Mouse (Mus musculus): ENCODE results near the gene Cideb. TPM values are rescaled to one million over a fixed set of nuclear protein-coding genes. Genes with fewer than 3 reads are reported as not detected.

The Cideb gene
- polyA plus RNA-seq, 1 experiment, result 0.05 TPM

DNA sequence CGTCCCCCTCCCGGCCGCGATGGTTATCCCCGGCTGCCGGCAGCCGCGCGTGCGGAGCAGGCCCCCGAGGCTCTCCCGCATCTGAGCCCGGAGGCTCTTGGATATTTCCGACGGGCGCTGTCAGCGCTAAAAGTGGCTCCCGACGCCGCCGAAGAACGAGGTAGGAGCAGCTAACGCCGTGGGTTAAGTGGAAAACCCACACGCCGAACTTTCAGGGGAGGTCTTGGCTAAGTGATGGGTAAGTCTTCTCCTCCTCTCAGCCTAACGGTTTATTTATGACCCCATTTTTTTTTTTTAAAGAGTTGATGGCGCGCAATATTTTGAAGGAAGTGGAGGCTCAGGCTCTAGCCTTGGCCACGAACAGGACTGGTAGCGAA, 12.4 kb downstream of the Cideb start:
- Histone ChIP-seq H3ac (ENCODE audit: control insufficient read depth, insufficient read length, low read depth) (peak overlapping the region; percentile 75), H3K4me3 (ENCODE audit: insufficient read depth, poor library complexity, severe bottlenecking) (peak overlapping the region; percentile 79), H3K79me3 (ENCODE audit: low read depth) (peaks cover 19% of the 10 kb centered on the region), H3K27me3 (ENCODE audit: control insufficient read depth, insufficient read depth, insufficient read length) (no peaks in the 10 kb centered on the region), H3K79me2 (ENCODE audit: control insufficient read depth, insufficient read depth) (peaks cover 36% of the 10 kb centered on the region), H3K36me3 (ENCODE audit: control insufficient read depth, insufficient read depth) (peaks cover 43% of the 10 kb centered on the region)
- TF ChIP-seq MYOG (IDR thresholded peaks at IDR 0.05; ENCODE audit: control insufficient read depth, extremely low read depth, insufficient read length), result no peak
- no peak for TF ChIP-seq MYOD1 (IDR thresholded peaks at IDR 0.05; ENCODE audit: control insufficient read depth, insufficient read length, low read depth)
- no peak for TF ChIP-seq USF1 (IDR thresholded peaks at IDR 0.05; ENCODE audit: low read depth)

DNA sequence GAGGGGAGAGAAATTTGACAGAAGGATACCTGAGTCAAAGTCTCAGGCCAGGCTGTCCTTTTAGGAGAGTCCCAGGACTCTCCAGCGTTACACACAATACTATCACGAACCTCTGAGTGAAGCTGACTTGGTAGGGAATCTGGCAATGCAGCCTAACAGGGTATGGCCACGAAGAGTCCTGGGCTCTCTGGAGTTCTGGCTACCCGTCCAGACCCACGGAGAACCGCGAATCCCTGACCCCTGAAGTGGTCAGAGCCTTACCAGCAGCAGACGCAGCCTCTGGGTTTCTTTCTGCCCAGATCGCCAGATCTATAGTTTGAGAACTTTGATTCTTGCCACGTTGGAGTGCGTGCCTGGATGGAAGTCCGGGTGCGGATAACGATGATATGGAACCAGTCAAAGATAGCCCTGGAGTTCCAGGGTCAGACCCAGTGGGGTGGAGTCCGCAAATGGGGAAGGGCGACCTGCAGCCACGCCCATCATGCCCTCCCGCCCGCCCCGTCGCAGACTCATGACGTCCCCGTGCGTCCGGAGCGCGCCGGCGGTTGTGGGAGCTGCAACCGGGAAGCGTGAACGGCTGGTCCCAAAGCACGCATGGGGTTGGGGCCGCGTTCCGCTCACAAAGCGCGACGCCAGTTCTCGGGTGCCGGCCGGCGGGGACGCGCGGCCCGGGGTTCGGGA, 12.9 kb downstream of the Cideb start, which contains the start of the genes Dhrs1 and Nop9:
Gene Dhrs1 (minus strand): TSS at position 511 of the 681 bp plus-strand sequence.
Gene Nop9 (plus strand): TSS at position 514 of the 681 bp plus-strand sequence.
- H3K36me3 ChIP-seq (ENCODE audit: control insufficient read depth, insufficient read depth), result peaks cover 38% of the 10 kb centered on the region
- peak within 1 kb of the TSS; percentile 75 for H3ac ChIP-seq (ENCODE audit: control insufficient read depth, insufficient read length, low read depth)
- peaks cover 36% of the 10 kb centered on the region for H3K79me2 ChIP-seq (ENCODE audit: control insufficient read depth, insufficient read depth)
- H3K79me3 ChIP-seq (ENCODE audit: low read depth), result peaks cover 19% of the 10 kb centered on the region
- H3K4me3 ChIP-seq (ENCODE audit: insufficient read depth, poor library complexity, severe bottlenecking), result peak within 1 kb of the TSS; percentile 79
- TF ChIP-seq CEBPB (IDR thresholded peaks at IDR 0.05; ENCODE audit: low read depth) (no peak), MAX (IDR thresholded peaks at IDR 0.05) (peak; percentile 68)
- no peaks in the 10 kb centered on the region for H3K27me3 ChIP-seq (ENCODE audit: control insufficient read depth, insufficient read depth, insufficient read length)

DNA sequence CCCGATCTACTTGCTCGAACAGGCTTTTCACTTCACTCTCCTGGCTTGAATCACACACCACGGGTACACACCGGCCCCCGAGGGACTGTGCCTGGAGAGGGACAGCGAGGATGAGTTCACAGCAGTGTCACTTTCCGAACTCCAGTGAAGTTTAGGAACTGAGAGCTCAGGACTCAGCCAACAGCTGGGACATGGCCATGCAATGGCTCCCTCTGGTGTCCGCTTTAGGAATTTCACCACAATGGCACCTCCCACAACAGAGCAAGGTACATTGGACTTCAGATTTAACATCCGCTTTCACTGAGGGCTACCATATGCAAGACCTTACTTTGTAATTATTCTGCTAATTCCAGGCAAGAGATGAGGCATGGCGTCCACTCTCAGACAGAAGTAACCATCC, 14.5 kb downstream of the Cideb start:
- Histone ChIP-seq H3K79me3 (ENCODE audit: low read depth) (peaks cover 19% of the 10 kb centered on the region), H3ac (ENCODE audit: control insufficient read depth, insufficient read length, low read depth) (no peak overlapping the region), H3K27me3 (ENCODE audit: control insufficient read depth, insufficient read depth, insufficient read length) (no peaks in the 10 kb centered on the region), H3K79me2 (ENCODE audit: control insufficient read depth, insufficient read depth) (peaks cover 36% of the 10 kb centered on the region), H3K36me3 (ENCODE audit: control insufficient read depth, insufficient read depth) (peaks cover 28% of the 10 kb centered on the region), H3K4me3 (ENCODE audit: insufficient read depth, poor library complexity, severe bottlenecking) (no peak overlapping the region)
- TF ChIP-seq MAX (IDR thresholded peaks at IDR 0.05) (no peak), CTCF (IDR thresholded peaks at IDR 0.05; ENCODE audit: control insufficient read depth, insufficient read depth, insufficient read length) (peak; percentile 71)

DNA sequence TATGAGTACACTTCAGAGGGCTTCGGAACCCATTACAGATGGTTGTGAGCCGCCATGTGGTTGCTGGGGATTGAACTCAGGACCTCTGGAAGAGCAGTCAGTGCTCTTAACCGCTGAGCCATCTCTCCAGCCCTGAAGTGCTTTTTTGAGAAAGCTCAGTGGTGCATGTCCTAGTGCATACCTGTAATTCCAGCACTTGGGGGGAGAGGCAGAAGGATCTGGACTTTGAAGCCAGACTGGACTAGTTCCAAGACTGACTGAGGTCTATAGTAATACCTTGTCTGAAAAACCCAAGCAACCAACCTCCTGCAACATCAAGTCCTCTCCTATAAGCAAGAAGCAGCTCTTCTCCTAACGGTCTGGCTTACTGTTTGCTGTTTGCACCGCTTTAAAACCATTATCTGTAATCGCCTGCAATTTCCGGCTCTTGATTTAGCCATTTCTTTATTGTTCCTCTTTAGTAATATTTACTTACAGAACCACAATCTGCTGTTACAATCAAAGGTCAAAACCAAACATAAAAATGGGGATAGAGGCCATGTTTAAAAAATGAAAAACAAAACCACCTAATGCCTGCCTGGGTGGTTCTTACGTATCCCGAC, 21.1 kb downstream of the Cideb start:
- no peaks in the 10 kb centered on the region for H3K79me2 ChIP-seq (ENCODE audit: control insufficient read depth, insufficient read depth)

GRCm38 (mm10) chr14:55735758-55736157, 22.5 kb downstream of the Cideb start:
- H3K4me3 ChIP-seq (ENCODE audit: insufficient read depth, poor library complexity, severe bottlenecking), result no peak overlapping the region
- H3K36me3 ChIP-seq (ENCODE audit: control insufficient read depth, insufficient read depth), result peaks cover 6% of the 10 kb centered on the region
- no peak overlapping the region for H3ac ChIP-seq (ENCODE audit: control insufficient read depth, insufficient read length, low read depth)
- H3K79me3 ChIP-seq (ENCODE audit: low read depth), result no peaks in the 10 kb centered on the region
- TF ChIP-seq MYOD1 (IDR thresholded peaks at IDR 0.05; ENCODE audit: control insufficient read depth, insufficient read length, low read depth), result no peak
- TF ChIP-seq MAX (IDR thresholded peaks at IDR 0.05), result no peak
- no peaks in the 10 kb centered on the region for H3K27me3 ChIP-seq (ENCODE audit: control insufficient read depth, insufficient read depth, insufficient read length)
- no peaks in the 10 kb centered on the region for H3K79me2 ChIP-seq (ENCODE audit: control insufficient read depth, insufficient read depth)

More for the DNA sequence above, 21.1 kb downstream of the Cideb start:
- Histone ChIP-seq H3K79me3 (ENCODE audit: low read depth) (no peaks in the 10 kb centered on the region), H3ac (ENCODE audit: control insufficient read depth, insufficient read length, low read depth) (no peak overlapping the region), H3K4me3 (ENCODE audit: insufficient read depth, poor library complexity, severe bottlenecking) (no peak overlapping the region), H3K36me3 (ENCODE audit: control insufficient read depth, insufficient read depth) (peaks cover 12% of the 10 kb centered on the region), H3K27me3 (ENCODE audit: control insufficient read depth, insufficient read depth, insufficient read length) (no peaks in the 10 kb centered on the region)
- TF ChIP-seq MYOD1 (IDR thresholded peaks at IDR 0.05; ENCODE audit: control insufficient read depth, insufficient read length, low read depth) (no peak), FOSL1 (IDR thresholded peaks at IDR 0.05; ENCODE audit: insufficient read depth, low read length, poor library complexity, severe bottlenecking) (no peak), MAX (IDR thresholded peaks at IDR 0.05) (no peak), USF1 (IDR thresholded peaks at IDR 0.05; ENCODE audit: low read depth) (no peak), MYOG (IDR thresholded peaks at IDR 0.05; ENCODE audit: control insufficient read depth, extremely low read depth, insufficient read length) (no peak), CEBPB (IDR thresholded peaks at IDR 0.05; ENCODE audit: low read depth) (no peak), CTCF (IDR thresholded peaks at IDR 0.05; ENCODE audit: control insufficient read depth, insufficient read depth, insufficient read length) (no peak)

- no peak for TF ChIP-seq FOSL1 (IDR thresholded peaks at IDR 0.05; ENCODE audit: insufficient read depth, low read length, poor library complexity, severe bottlenecking)
- Histone ChIP-seq H3K79me3 (ENCODE audit: low read depth) (no peaks in the 10 kb centered on the region), H3K36me3 (ENCODE audit: control insufficient read depth, insufficient read depth) (peaks cover 6% of the 10 kb centered on the region), H3K27me3 (ENCODE audit: control insufficient read depth, insufficient read depth, insufficient read length) (no peaks in the 10 kb centered on the region), H3K79me2 (ENCODE audit: control insufficient read depth, insufficient read depth) (no peaks in the 10 kb centered on the region), H3ac (ENCODE audit: control insufficient read depth, insufficient read length, low read depth) (no peak overlapping the region), H3K4me3 (ENCODE audit: insufficient read depth, poor library complexity, severe bottlenecking) (no peak overlapping the region)
These were observed 22.9 kb downstream of the Cideb start for GRCm38 (mm10) chr14:55735334-55735733.
